Mouse (Mus musculus) myocyte (in vitro differentiated cells): ENCODE results near the gene Armh1. TPM values are rescaled to one million over a fixed set of nuclear protein-coding genes. Genes with fewer than 3 reads are reported as not detected.
"Not testable (repeated sequence)": the region's sequence is repeated elsewhere in the genome, so short reads cannot be mapped to it uniquely, and the experiment has no call there.

Experiments used
- H3K27me3 ChIP-seq: one replicate; pipeline ENCODE4 v1.6.1; 2011; ENCODE audit not compliant: control insufficient read depth, insufficient read depth, insufficient read length
- H3K36me3 ChIP-seq: one replicate; pipeline ENCODE4 v1.6.1; 2011; ENCODE audit not compliant: control insufficient read depth, insufficient read depth
- H3K4me2 ChIP-seq: one replicate; pipeline ENCODE4 v1.6.1; 2011; ENCODE audit warnings: low read depth, control low read depth
- H3K4me3 ChIP-seq: one replicate; pipeline ENCODE4 v1.5.1; 2011; ENCODE audit warnings: mild to moderate bottlenecking, control low read depth, moderate library complexity
- H3K79me2 ChIP-seq: one replicate; pipeline ENCODE4 v1.6.1; 2011; ENCODE audit not compliant: control insufficient read depth, insufficient read depth
- H3ac ChIP-seq: one replicate; pipeline ENCODE4 v1.6.1; 2011; ENCODE audit not compliant: control insufficient read depth, insufficient read length
- CEBPB ChIP-seq: IDR thresholded peaks from 2 replicates; pipeline ENCODE4 v1.6.1; 2011; ENCODE audit warnings: mild to moderate bottlenecking, moderate library complexity; ENCODE audit not compliant: poor library complexity, insufficient read depth, severe bottlenecking
- E2F4 ChIP-seq: IDR thresholded peaks from one replicate; pipeline ENCODE4 v1.6.1; 2011; ENCODE audit warnings: mild to moderate bottlenecking, control low read depth, moderate library complexity; ENCODE audit not compliant: insufficient read depth
- MAX ChIP-seq: IDR thresholded peaks from one replicate; pipeline ENCODE4 v1.6.1; 2011; ENCODE audit warnings: low read depth, mild to moderate bottlenecking, control low read depth
- MYOD1 ChIP-seq, 3 experiments: IDR thresholded peaks; one replicate each; pipeline ENCODE4 v1.6.1; 2011; ENCODE audit warnings: control low read depth in 2 of 3, low read depth in 2 of 3, mild to moderate bottlenecking in 2 of 3, moderate library complexity in 1 of 3; ENCODE audit not compliant: insufficient read length in 2 of 3, control insufficient read depth in 1 of 3
- MYOG ChIP-seq, 3 experiments: IDR thresholded peaks; one replicate each; pipeline ENCODE4 v1.6.1; 2011; ENCODE audit warnings: control low read depth in 2 of 3, low read depth in 2 of 3, mild to moderate bottlenecking in 2 of 3; ENCODE audit not compliant: insufficient read length in 2 of 3, control insufficient read depth in 1 of 3, insufficient read depth in 1 of 3
- POLR2A ChIP-seq: IDR thresholded peaks from one replicate; pipeline ENCODE4 v1.6.1; 2011; ENCODE audit warnings: low read depth, mild to moderate bottlenecking, control low read depth, moderate library complexity; ENCODE audit not compliant: insufficient read length
- POLR2AphosphoS2 ChIP-seq: IDR thresholded peaks from one replicate; pipeline ENCODE4 v1.6.1; 2011; ENCODE audit warnings: low read depth, control low read depth; ENCODE audit not compliant: insufficient read length
- REST ChIP-seq: IDR thresholded peaks from one replicate; pipeline ENCODE4 v1.6.1; 2011; ENCODE audit warnings: mild to moderate bottlenecking, control low read depth, moderate library complexity; ENCODE audit not compliant: insufficient read depth, insufficient read length
- SRF ChIP-seq: IDR thresholded peaks from one replicate; pipeline ENCODE4 v1.6.1; 2011; ENCODE audit warnings: low read depth; ENCODE audit not compliant: control insufficient read depth, insufficient read length
- TCF12 ChIP-seq: IDR thresholded peaks from one replicate; pipeline ENCODE4 v1.6.1; 2011; ENCODE audit warnings: mild to moderate bottlenecking, control low read depth; ENCODE audit not compliant: poor library complexity, insufficient read depth, severe bottlenecking
- TCF3 ChIP-seq: IDR thresholded peaks from one replicate; pipeline ENCODE4 v1.6.1; 2011; ENCODE audit warnings: low read depth, control low read depth; ENCODE audit not compliant: insufficient read length
- USF1 ChIP-seq: IDR thresholded peaks from one replicate; pipeline ENCODE4 v1.6.1; 2011; ENCODE audit warnings: low read depth, mild to moderate bottlenecking, control low read depth, moderate library complexity
- polyA plus RNA-seq: library from polyadenylated mRNA; unstranded; fragments of >200 nt; fragmentation: generic; extraction: Trizol; gene quantifications from one replicate; pipeline ENCODE4 v1.2.1, GENCODE M21; 2012; ENCODE audit warnings: missing spikeins

Gene Armh1
- polyA plus RNA-seq, 1 experiment: not detected

- TF ChIP-seq TCF12: no peak
- Histone ChIP-seq H3ac (no peak overlapping the region), H3K36me3 (no peaks in the 10 kb centered on the region)
Measured at GRCm38 (mm10) chr4:117189382-117189855, 62.5 kb downstream of the Armh1 start.

DNA sequence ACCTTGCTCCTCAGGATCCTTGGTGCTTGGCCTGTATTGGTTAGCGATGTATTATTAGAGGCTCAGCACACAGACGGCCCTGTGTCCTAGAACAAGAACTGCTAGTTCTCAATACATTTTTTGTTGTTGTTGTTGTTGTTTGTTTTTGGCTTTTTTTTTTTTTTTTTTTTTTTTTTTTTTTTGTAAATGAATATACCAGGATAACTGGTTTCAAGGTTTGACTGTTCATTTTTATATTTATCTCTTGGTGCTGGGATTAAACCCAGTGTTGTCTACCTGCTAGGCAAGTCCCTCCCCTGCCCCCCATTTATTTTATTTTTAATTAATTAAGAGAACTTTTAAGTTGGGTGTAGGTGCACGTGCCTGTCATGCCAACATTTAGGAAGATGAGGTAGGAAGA, 63.0 kb downstream of the Armh1 start:
- H3K4me3 ChIP-seq: peak overlapping the region; percentile 18
- H3ac ChIP-seq: no peak overlapping the region
- H3K4me2 ChIP-seq: peak overlapping the region; percentile 77

More at GRCm38 (mm10) chr4:117189382-117189855, 62.5 kb downstream of the Armh1 start:
- Histone ChIP-seq H3K4me3 (peak overlapping the region; percentile 18), H3K27me3 (no peaks in the 10 kb centered on the region), H3K4me2 (peak overlapping the region; percentile 77), H3K79me2 (no peaks in the 10 kb centered on the region)

GRCm38 (mm10) chr4:117182759-117183096, 69.2 kb downstream of the Armh1 start:
- H3K36me3 ChIP-seq, H3ac ChIP-seq, H3K27me3 ChIP-seq: not testable (repeated sequence)
- Histone ChIP-seq H3K79me2 (peaks cover 24% of the 10 kb centered on the region), H3K4me3 (peak overlapping the region; percentile 66), H3K4me2 (peak overlapping the region; percentile 77)

More for the DNA sequence above, 63.0 kb downstream of the Armh1 start:
- TF ChIP-seq REST: no peak
- no peak for TF ChIP-seq POLR2A
- TF ChIP-seq TCF3: no peak
- TF ChIP-seq CEBPB: no peak
- no peak for TF ChIP-seq MAX
- no peak for TF ChIP-seq E2F4
- TF ChIP-seq MYOD1 (IDR thresholded peaks at IDR 0.05; ENCODE audit: control insufficient read depth in 1 of 3, insufficient read length in 2 of 3, low read depth in 2 of 3): no peak
- TF ChIP-seq TCF12: no peak
- TF ChIP-seq POLR2AphosphoS2: no peak
- no peak for TF ChIP-seq SRF
- no peak for TF ChIP-seq MYOG (IDR thresholded peaks at IDR 0.05; ENCODE audit: control insufficient read depth in 1 of 3, insufficient read depth in 1 of 3, insufficient read length in 2 of 3, low read depth in 2 of 3)
- no peak for TF ChIP-seq USF1
- Histone ChIP-seq H3K79me2 (no peaks in the 10 kb centered on the region), H3K36me3 (no peaks in the 10 kb centered on the region), H3K27me3 (no peaks in the 10 kb centered on the region)

DNA sequence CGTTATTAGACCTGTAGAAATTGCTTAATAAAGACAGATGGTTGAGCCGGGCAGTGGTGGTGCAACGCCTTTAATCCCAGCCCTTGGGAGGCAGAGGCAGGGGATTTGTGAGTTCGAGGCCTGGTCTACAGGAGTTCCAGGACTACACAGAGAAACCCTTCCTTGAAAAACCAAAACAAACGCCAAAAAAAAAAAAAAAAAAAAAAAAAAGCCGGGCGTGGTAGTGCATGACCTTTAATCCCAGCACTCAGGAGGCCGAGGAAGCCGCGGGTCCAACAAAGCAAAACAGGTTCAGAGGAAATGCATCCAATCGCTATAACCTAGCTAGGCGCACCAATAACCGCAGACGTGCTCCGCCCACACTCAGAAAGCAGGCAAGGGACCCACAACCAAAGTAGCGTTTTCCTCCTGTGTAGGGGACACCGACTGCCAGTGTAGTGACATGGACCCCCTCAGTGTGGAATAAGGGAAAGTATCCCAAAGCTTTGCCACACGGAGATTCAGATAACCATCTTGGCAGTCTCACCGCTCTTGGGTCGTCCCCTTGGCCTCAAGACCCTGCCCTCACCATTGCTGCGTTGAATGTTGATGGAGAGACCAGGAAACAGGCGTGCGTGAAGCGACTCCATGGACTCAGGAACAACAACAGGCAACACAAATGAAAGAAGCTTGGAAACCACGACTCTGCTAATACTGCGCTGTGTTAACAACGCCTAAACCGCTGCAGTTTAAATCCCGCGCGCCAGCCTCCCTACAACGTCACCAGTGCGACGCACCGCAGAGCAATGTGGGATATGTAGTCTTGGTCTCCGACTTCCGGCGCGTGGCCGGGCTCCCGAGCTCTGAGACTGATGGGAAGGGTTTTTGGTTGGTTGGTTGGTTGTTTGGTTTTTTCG, 69.8 kb downstream of the Armh1 start, which contains the start of gene Kif2c:
TSS of gene Kif2c (minus strand) at position 777 of the 896 bp plus-strand sequence.
- Histone ChIP-seq H3K4me3 (peak within 1 kb of the TSS; percentile 66), H3ac (no peak within 1 kb of the TSS), H3K27me3 (no peaks in the 10 kb centered on the region), H3K36me3 (peaks cover 4% of the 10 kb centered on the region), H3K79me2 (peaks cover 24% of the 10 kb centered on the region), H3K4me2 (peak within 1 kb of the TSS; percentile 77)
- TF ChIP-seq MAX: no peak
- TF ChIP-seq TCF3: no peak
- no peak for TF ChIP-seq CEBPB
- peak; percentile 91 for TF ChIP-seq SRF
- TF ChIP-seq POLR2AphosphoS2: peak; percentile 56
- peak; percentile 15 for TF ChIP-seq USF1
- peak; percentile 100 for TF ChIP-seq E2F4
- TF ChIP-seq TCF12: no peak
- no peak for TF ChIP-seq MYOG (IDR thresholded peaks at IDR 0.05; ENCODE audit: control insufficient read depth in 1 of 3, insufficient read depth in 1 of 3, insufficient read length in 2 of 3, low read depth in 2 of 3)
- no peak for TF ChIP-seq MYOD1 (IDR thresholded peaks at IDR 0.05; ENCODE audit: control insufficient read depth in 1 of 3, insufficient read length in 2 of 3, low read depth in 2 of 3)
- TF ChIP-seq POLR2A: peak; percentile 54
- no peak for TF ChIP-seq REST

GRCm38 (mm10) chr4:117169936-117170335, 82.0 kb downstream of the Armh1 start:
- no peak for TF ChIP-seq E2F4
- no peak for TF ChIP-seq MYOD1 (IDR thresholded peaks at IDR 0.05; ENCODE audit: control insufficient read depth in 1 of 3, insufficient read length in 2 of 3, low read depth in 2 of 3)
- no peak for TF ChIP-seq POLR2AphosphoS2
- TF ChIP-seq USF1: no peak
- TF ChIP-seq TCF12: no peak
- TF ChIP-seq MAX: no peak
- TF ChIP-seq CEBPB: no peak
- no peak for TF ChIP-seq MYOG (IDR thresholded peaks at IDR 0.05; ENCODE audit: control insufficient read depth in 1 of 3, insufficient read depth in 1 of 3, insufficient read length in 2 of 3, low read depth in 2 of 3)
- TF ChIP-seq REST: no peak
- no peak for TF ChIP-seq POLR2A
- no peak for TF ChIP-seq TCF3
- TF ChIP-seq SRF: no peak
- Histone ChIP-seq H3K79me2 (no peaks in the 10 kb centered on the region), H3K27me3 (no peaks in the 10 kb centered on the region), H3K4me2 (no peak overlapping the region), H3K4me3 (no peak overlapping the region), H3ac (no peak overlapping the region), H3K36me3 (peaks cover 42% of the 10 kb centered on the region)

Other genes with a start within 250 kb of the Armh1 start
- gene Eif2b3, start 232.7 kb downstream of the Armh1 start, polyA plus RNA-seq: 36.3 TPM
- gene Ptch2, start 156.1 kb downstream of the Armh1 start, polyA plus RNA-seq: 0.02 TPM
- gene Btbd19, start 126.4 kb downstream of the Armh1 start, polyA plus RNA-seq: 20.2 TPM
- gene Tctex1d4, start 125.3 kb downstream of the Armh1 start, polyA plus RNA-seq: 0.18 TPM
- 17.4 TPM for gene Plk3, start 118.2 kb downstream of the Armh1 start, polyA plus RNA-seq
- 3,907 TPM for gene Rps8, start 95.9 kb downstream of the Armh1 start, polyA plus RNA-seq
- 18.5 TPM for gene Kif2c, start 69.5 kb downstream of the Armh1 start, polyA plus RNA-seq
- 12.7 TPM for gene Tmem53, start 174 bp downstream of the Armh1 start, polyA plus RNA-seq
- 60.4 TPM for gene Rnf220, start 244.9 kb upstream of the Armh1 start, polyA plus RNA-seq